Mouse (Mus musculus): ENCODE data around the gene Zdhhc1.

Gene Zdhhc1

GRCm38 (mm10) chr8:105461085-105461803 lies 35.5 kb downstream of the Zdhhc1 start:
- in situ Hi-C loops (cut with MboI, MseI), result no loop called here

GRCm38 (mm10) chr8:105455218-105455617 lies 41.5 kb downstream of the Zdhhc1 start:
- in situ Hi-C loops (cut with MboI, MseI), result no loop called here

- in situ Hi-C loops (cut with MboI, MseI), result no loop called here
Observed at GRCm38 (mm10) chr8:105454088-105454487, 42.6 kb downstream of the Zdhhc1 start.

GRCm38 (mm10) chr8:105453296-105453695 lies 43.4 kb downstream of the Zdhhc1 start:
- in situ Hi-C loops (cut with MboI, MseI), result no loop called here

GRCm38 (mm10) chr8:105451903-105452603 lies 44.6 kb downstream of the Zdhhc1 start:
- in situ Hi-C loops (cut with MboI, MseI), result no loop called here

- in situ Hi-C loops (cut with MboI, MseI), result no loop called here
Observed at GRCm38 (mm10) chr8:105450977-105451376, 45.7 kb downstream of the Zdhhc1 start.

GRCm38 (mm10) chr8:105448596-105448995 lies 48.1 kb downstream of the Zdhhc1 start:
- in situ Hi-C loops (cut with MboI, MseI), result no loop called here

GRCm38 (mm10) chr8:105448188-105448587 lies 48.5 kb downstream of the Zdhhc1 start:
- in situ Hi-C loops (cut with MboI, MseI), result no loop called here

- in situ Hi-C loops (cut with MboI, MseI), result no loop called here
Observed at GRCm38 (mm10) chr8:105446127-105446552, 50.6 kb downstream of the Zdhhc1 start.

- in situ Hi-C loops (cut with MboI, MseI), result no loop called here
Observed at GRCm38 (mm10) chr8:105445296-105446126, 51.2 kb downstream of the Zdhhc1 start.

GRCm38 (mm10) chr8:105442661-105443060 lies 54.0 kb downstream of the Zdhhc1 start:
- in situ Hi-C loops (cut with MboI, MseI), result no loop called here

- in situ Hi-C loops (cut with MboI, MseI), result no loop called here
Observed at GRCm38 (mm10) chr8:105441433-105441832, 55.3 kb downstream of the Zdhhc1 start.

GRCm38 (mm10) chr8:105438865-105439264 lies 57.8 kb downstream of the Zdhhc1 start:
- in situ Hi-C loops (cut with MboI, MseI), result no loop called here

- in situ Hi-C loops (cut with MboI, MseI), result no loop called here
Observed at GRCm38 (mm10) chr8:105437078-105437748, 59.5 kb downstream of the Zdhhc1 start.

GRCm38 (mm10) chr8:105436218-105436617 lies 60.5 kb downstream of the Zdhhc1 start:
- in situ Hi-C loops (cut with MboI, MseI), result no loop called here

- in situ Hi-C loops (cut with MboI, MseI), result no loop called here
Observed at GRCm38 (mm10) chr8:105434136-105434535, 62.6 kb downstream of the Zdhhc1 start.

GRCm38 (mm10) chr8:105433511-105433910 lies 63.2 kb downstream of the Zdhhc1 start:
- in situ Hi-C loops (cut with MboI, MseI), result no loop called here

GRCm38 (mm10) chr8:105433021-105433420 lies 63.7 kb downstream of the Zdhhc1 start:
- in situ Hi-C loops (cut with MboI, MseI), result no loop called here

GRCm38 (mm10) chr8:105431743-105432515 lies 64.8 kb downstream of the Zdhhc1 start:
- in situ Hi-C loops (cut with MboI, MseI), result no loop called here

GRCm38 (mm10) chr8:105426878-105427277 lies 69.8 kb downstream of the Zdhhc1 start:
- in situ Hi-C loops (cut with MboI, MseI), result no loop called here

Data from regulatory T cell (primary cell).